Mouse (Mus musculus) ES-Bruce4 (cell line): Measurements from ENCODE around the gene Sgcd. TPM values are rescaled to one million over a fixed set of nuclear protein-coding genes. Genes with fewer than 3 reads are reported as not detected.

ENCODE experiments used
- H3K27ac ChIP-seq: 2 replicates; pipeline ENCODE4 v1.5.1; 2012; ENCODE audit warnings: low read length, inconsistent platforms; ENCODE audit not compliant: insufficient read depth
- H3K27me3 ChIP-seq: 2 replicates; pipeline ENCODE4 v1.6.1; 2012; ENCODE audit warnings: mild to moderate bottlenecking, low read length, inconsistent platforms; ENCODE audit not compliant: control insufficient read depth, poor library complexity, insufficient read depth, severe bottlenecking
- H3K36me3 ChIP-seq: 2 replicates; pipeline ENCODE4 v1.6.1; 2012; ENCODE audit warnings: inconsistent platforms, mild to moderate bottlenecking, low read length, moderate library complexity; ENCODE audit not compliant: control insufficient read depth, poor library complexity, insufficient read depth, severe bottlenecking
- H3K4me1 ChIP-seq: one replicate; pipeline ENCODE4 v1.8.1; 2011; ENCODE audit warnings: low read length; ENCODE audit not compliant: control insufficient read depth, insufficient read depth
- H3K4me3 ChIP-seq: 2 replicates; pipeline ENCODE4 v1.5.1; 2011; ENCODE audit warnings: low read depth, mild to moderate bottlenecking, low read length
- H3K9ac ChIP-seq: 2 replicates; pipeline ENCODE4 v1.6.1; 2012; ENCODE audit warnings: low read depth, mild to moderate bottlenecking, inconsistent platforms; ENCODE audit not compliant: poor library complexity, severe bottlenecking
- H3K9me3 ChIP-seq: replicated peaks from 2 replicates; pipeline ENCODE4 v1.6.1; 2012; ENCODE audit warnings: mild to moderate bottlenecking, low read length, inconsistent platforms; ENCODE audit not compliant: control insufficient read depth, poor library complexity, insufficient read depth, severe bottlenecking
- CTCF ChIP-seq: IDR thresholded peaks from one replicate; pipeline ENCODE4 v1.8.1; 2011; ENCODE audit warnings: low read depth, low read length
- EP300 ChIP-seq: IDR thresholded peaks from 2 replicates; pipeline ENCODE4 v1.6.1; 2011; ENCODE audit warnings: low read depth, low read length; ENCODE audit not compliant: insufficient read depth
- POLR2A ChIP-seq: IDR thresholded peaks from one replicate; pipeline ENCODE4 v1.8.1; 2011; ENCODE audit warnings: low read length; ENCODE audit not compliant: insufficient read depth
- polyA plus RNA-seq: library from polyadenylated mRNA; stranded (reverse); fragments of >200 nt; gene quantifications from 2 replicates; pipeline ENCODE4 v1.2.4, GENCODE M21; 2011; ENCODE audit warnings: low read depth; ENCODE audit not compliant: missing spikeins, insufficient read depth, insufficient read length

Gene Sgcd
- polyA plus RNA-seq, 1 experiment: 0.42 TPM

GRCm38 (mm10) chr11:47982152-47982551, 6.6 kb downstream of the Sgcd start:
- Histone ChIP-seq H3K9ac (no peak overlapping the region), H3K27ac (no peak overlapping the region), H3K4me3 (no peak overlapping the region), H3K9me3 (no peaks in the 10 kb centered on the region), H3K27me3 (peaks cover 2% of the 10 kb centered on the region), H3K4me1 (no peaks in the 10 kb centered on the region), H3K36me3 (no peaks in the 10 kb centered on the region)
- TF ChIP-seq EP300: no peak
- TF ChIP-seq POLR2A: no peak
- TF ChIP-seq CTCF: no peak

DNA sequence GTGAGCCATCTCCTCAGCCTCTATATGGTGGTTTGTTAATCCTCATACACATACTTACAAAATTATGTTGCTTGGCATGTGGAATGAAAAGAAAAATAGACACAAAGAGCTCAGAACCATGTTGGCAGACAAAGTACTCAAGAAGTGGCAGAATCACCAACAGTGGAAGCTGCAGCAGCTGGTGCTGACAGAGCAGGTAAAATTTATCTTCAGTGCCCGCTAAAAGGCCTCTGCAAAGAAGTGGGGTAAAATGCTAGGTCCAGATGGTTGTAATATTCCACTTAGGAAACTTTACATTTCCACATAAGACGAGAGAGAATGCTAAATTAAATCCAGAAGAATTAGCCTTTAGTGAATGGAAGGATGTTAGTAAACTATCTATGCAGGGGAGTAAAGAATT, 7.7 kb downstream of the Sgcd start:
- no peaks in the 10 kb centered on the region for H3K36me3 ChIP-seq
- no peaks in the 10 kb centered on the region for H3K9me3 ChIP-seq
- TF ChIP-seq CTCF (no peak), EP300 (no peak), POLR2A (no peak)
- no peaks in the 10 kb centered on the region for H3K4me1 ChIP-seq
- H3K4me3 ChIP-seq: no peak overlapping the region
- peaks cover 1% of the 10 kb centered on the region; the same call in 1 of the 2 replicates for H3K27me3 ChIP-seq
- H3K9ac ChIP-seq: no peak overlapping the region
- no peak overlapping the region for H3K27ac ChIP-seq

- Histone ChIP-seq H3K36me3 (no peaks in the 10 kb centered on the region), H3K9me3 (no peaks in the 10 kb centered on the region), H3K27ac (no peak overlapping the region), H3K4me1 (no peaks in the 10 kb centered on the region), H3K27me3 (no peaks in the 10 kb centered on the region), H3K4me3 (no peak overlapping the region), H3K9ac (no peak overlapping the region)
- no peak for TF ChIP-seq EP300
- TF ChIP-seq CTCF: no peak
- TF ChIP-seq POLR2A: no peak
Measured at GRCm38 (mm10) chr11:47953291-47953690, 35.5 kb downstream of the Sgcd start.

- Histone ChIP-seq H3K9me3 (no peaks in the 10 kb centered on the region), H3K4me3 (no peak overlapping the region), H3K27ac (no peak overlapping the region), H3K4me1 (no peaks in the 10 kb centered on the region), H3K9ac (no peak overlapping the region), H3K36me3 (no peaks in the 10 kb centered on the region), H3K27me3 (no peaks in the 10 kb centered on the region)
- no peak for TF ChIP-seq POLR2A
- TF ChIP-seq EP300: no peak
- no peak for TF ChIP-seq CTCF
Measured at GRCm38 (mm10) chr11:47952366-47952765, 36.4 kb downstream of the Sgcd start.

- H3K4me3 ChIP-seq: no peak overlapping the region
- no peaks in the 10 kb centered on the region for H3K9me3 ChIP-seq
- H3K4me1 ChIP-seq: no peaks in the 10 kb centered on the region
- H3K27ac ChIP-seq: no peak overlapping the region
- no peaks in the 10 kb centered on the region for H3K36me3 ChIP-seq
- TF ChIP-seq CTCF: no peak
- no peak for TF ChIP-seq EP300
- no peaks in the 10 kb centered on the region for H3K27me3 ChIP-seq
- H3K9ac ChIP-seq: no peak overlapping the region
Measured at GRCm38 (mm10) chr11:47939795-47940194, 49.0 kb downstream of the Sgcd start.

- TF ChIP-seq POLR2A (no peak), CTCF (no peak), EP300 (no peak)
- Histone ChIP-seq H3K4me3 (no peak overlapping the region), H3K27ac (no peak overlapping the region)
Measured at GRCm38 (mm10) chr11:47917616-47918015, 71.2 kb downstream of the Sgcd start.

GRCm38 (mm10) chr11:47891617-47892172, 97.1 kb downstream of the Sgcd start:
- Histone ChIP-seq H3K9me3 (no peaks in the 10 kb centered on the region), H3K4me3 (no peak overlapping the region), H3K36me3 (no peaks in the 10 kb centered on the region), H3K9ac (no peak overlapping the region), H3K4me1 (no peaks in the 10 kb centered on the region), H3K27ac (no peak overlapping the region), H3K27me3 (no peaks in the 10 kb centered on the region)
- TF ChIP-seq POLR2A (no peak), EP300 (no peak), CTCF (no peak)

More at GRCm38 (mm10) chr11:47917616-47918015, 71.2 kb downstream of the Sgcd start:
- Histone ChIP-seq H3K4me1 (no peaks in the 10 kb centered on the region), H3K27me3 (no peaks in the 10 kb centered on the region), H3K36me3 (no peaks in the 10 kb centered on the region), H3K9me3 (no peaks in the 10 kb centered on the region), H3K9ac (no peak overlapping the region)
